Mouse (Mus musculus) neural tube, embryonic 13.5 days (tissue): ENCODE measurements at regions not wholly inside any gene's neighbourhood (a gene's known extent, or its start where the extent isn't known, plus 50 kb on each side); places are given as distances from the start of the nearest gene placed in this dataset.

ENCODE experiments used
- ATAC-seq: fragments of 200-750 bp; cut with Nextera tagmentation; 2 replicates; pipeline ENCODE4 v1.8.0; 2017; ENCODE audit warnings: low read depth, mild to moderate bottlenecking, moderate TSS enrichment, moderate library complexity
- H3K27ac ChIP-seq: fragments of 300-500 bp; sonication (generic); replicated peaks from 2 replicates; pipeline ENCODE4 v1.5.1; 2015; ENCODE audit warnings: moderate library complexity, mild to moderate bottlenecking, inconsistent platforms
- H3K27me3 ChIP-seq: fragments of 300-500 bp; sonication (generic); 2 replicates; pipeline ENCODE4 v1.6.1; 2015; ENCODE audit warnings: mild to moderate bottlenecking, inconsistent platforms
- H3K36me3 ChIP-seq: fragments of 300-500 bp; sonication (generic); 2 replicates; pipeline ENCODE4 v1.6.1; 2015; ENCODE audit warnings: mild to moderate bottlenecking, inconsistent platforms
- H3K4me1 ChIP-seq: fragments of 300-500 bp; sonication (generic); replicated peaks from 2 replicates; pipeline ENCODE4 v1.6.1; 2015; ENCODE audit warnings: inconsistent platforms
- H3K4me2 ChIP-seq: fragments of 300-500 bp; sonication (generic); 2 replicates; pipeline ENCODE4 v1.6.1; 2015; ENCODE audit warnings: inconsistent platforms, mild to moderate bottlenecking, moderate library complexity
- H3K4me3 ChIP-seq: fragments of 300-500 bp; sonication (generic); 2 replicates; pipeline ENCODE4 v1.5.1; 2015; ENCODE audit warnings: mild to moderate bottlenecking, inconsistent platforms
- H3K9ac ChIP-seq: fragments of 300-500 bp; sonication (generic); 2 replicates; pipeline ENCODE4 v1.6.1; 2015; ENCODE audit warnings: moderate library complexity, mild to moderate bottlenecking, inconsistent platforms
- H3K9me3 ChIP-seq: fragments of 300-500 bp; sonication (generic); 2 replicates; pipeline ENCODE4 v1.6.1; 2016; ENCODE audit warnings: inconsistent platforms
- WGBS: fragments of 180-500 bp; shearing (Covaris S2); methylation state at CpG from one replicate; pipeline ENCODE4 v1.1.7; 2015; 5-methylcytosine and 5-hydroxymethylcytosine counted together

DNA sequence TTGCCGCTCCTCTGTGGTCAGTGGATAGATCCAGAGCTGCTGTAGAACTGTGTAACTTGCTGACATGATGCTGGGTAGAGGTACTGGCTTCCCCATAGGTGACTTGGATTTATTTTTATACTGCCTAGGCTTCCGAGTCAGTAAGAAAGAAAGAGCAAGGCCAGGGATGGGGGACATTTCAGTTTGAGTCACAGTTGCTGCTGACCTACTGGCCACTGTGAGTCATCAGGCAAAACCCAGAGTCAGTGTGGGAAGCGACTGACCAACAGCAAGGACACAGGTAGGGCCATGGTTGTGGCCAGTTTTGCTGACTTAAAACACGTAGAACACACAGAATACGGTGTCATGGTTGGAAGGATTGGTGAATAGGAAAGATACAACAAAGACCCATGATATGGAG lies 524.5 kb downstream of the Tbc1d22a start:
- Histone ChIP-seq H3K4me2 (no peak overlapping the region), H3K9ac (no peak overlapping the region), H3K36me3 (no peaks in the 10 kb centered on the region), H3K4me3 (no peak overlapping the region), H3K27ac (no peak overlapping the region), H3K9me3 (no peaks in the 10 kb centered on the region), H3K4me1 (no peaks in the 10 kb centered on the region), H3K27me3 (no peaks in the 10 kb centered on the region)
- ATAC-seq, result no peak
- WGBS, result 89% methylated on average over 5 of the region's 5 CpGs

DNA sequence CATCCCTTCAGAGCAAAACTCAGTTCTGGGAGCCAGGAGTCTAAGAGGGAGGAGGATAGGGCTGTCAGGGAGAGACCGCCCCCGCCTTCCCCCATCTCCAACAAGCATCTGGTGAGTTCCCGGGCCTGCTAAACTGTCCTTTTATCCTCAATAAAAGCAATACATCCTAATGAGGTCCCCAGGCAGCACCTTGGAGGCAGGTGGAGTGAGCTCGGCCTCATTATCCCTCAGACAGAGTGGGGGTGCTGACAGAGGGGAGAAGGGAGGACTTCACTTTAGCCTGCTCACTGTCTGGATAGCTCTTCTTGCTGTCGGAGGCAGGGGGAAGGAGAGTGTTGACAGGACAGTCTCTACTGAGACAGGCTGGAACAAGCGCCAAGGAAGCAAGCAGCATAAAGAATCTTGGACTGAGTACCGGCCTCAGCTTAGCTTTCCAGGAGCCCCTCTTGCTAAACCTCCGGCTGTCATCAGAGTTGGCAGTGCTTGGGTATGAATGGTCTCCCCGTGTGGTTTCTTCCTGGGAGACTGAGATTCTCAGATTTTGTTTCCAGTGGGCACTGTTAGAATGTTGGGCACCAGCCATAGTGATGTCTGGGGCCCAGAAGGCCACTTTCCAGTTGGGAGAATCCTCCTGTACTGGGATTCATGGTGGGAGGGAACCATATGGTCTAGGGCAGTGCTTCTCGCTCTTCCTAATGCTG lies 537.3 kb downstream of the Tbc1d22a start:
- 58% methylated on average over 10 of the region's 10 CpGs for WGBS
- Histone ChIP-seq H3K4me3 (no peak overlapping the region), H3K27me3 (no peaks in the 10 kb centered on the region), H3K36me3 (no peaks in the 10 kb centered on the region), H3K4me2 (no peak overlapping the region), H3K27ac (no peak overlapping the region), H3K9me3 (no peaks in the 10 kb centered on the region), H3K4me1 (0 out of 2 replicates have a peak, but pooled peaks cover 7% of the 10 kb centered on the region), H3K9ac (no peak overlapping the region)
- ATAC-seq, result no peak

DNA sequence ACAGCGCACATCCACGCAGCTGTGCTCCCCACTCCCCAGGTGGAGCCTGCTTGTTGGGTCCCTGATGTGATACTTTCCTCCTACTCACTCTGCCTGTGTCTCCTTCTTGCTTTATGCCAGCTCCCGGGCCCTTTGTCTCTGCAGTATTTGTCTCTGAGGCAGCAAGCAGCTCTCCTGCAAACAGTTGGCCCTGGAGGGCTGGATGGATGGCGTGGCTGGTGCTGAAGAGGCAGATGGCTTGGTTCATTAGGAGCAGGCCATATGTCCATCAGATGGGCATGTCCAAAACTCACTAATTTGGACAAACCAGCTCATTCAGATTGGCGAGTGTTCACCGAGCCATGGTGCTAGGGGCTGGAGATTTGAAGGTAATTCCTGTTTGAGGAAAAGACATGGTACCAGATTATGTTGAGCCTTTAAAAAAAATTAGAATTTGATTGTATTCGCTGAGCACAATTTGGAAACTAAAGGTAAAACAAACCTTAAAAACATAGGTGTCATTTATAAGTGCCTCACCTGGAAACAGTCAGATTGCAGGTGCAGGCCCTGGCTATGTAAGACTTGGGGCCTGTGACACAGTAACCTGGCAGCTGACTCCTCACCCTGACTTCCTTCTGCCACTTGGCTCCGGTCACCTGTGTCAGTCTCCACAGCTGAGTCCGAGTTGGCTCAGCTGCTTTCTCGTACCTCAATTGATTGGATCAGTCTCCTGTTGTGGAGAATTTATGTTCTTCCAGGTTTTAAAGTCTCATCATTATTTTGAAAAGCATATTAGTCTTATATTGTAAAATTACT lies 549.5 kb downstream of the Tbc1d22a start:
- WGBS, result 85% methylated on average over 10 of the region's 10 CpGs
- Histone ChIP-seq H3K9me3 (no peaks in the 10 kb centered on the region), H3K36me3 (no peaks in the 10 kb centered on the region), H3K4me3 (no peak overlapping the region), H3K4me1 (no peaks in the 10 kb centered on the region), H3K27me3 (no peaks in the 10 kb centered on the region), H3K9ac (no peak overlapping the region), H3K27ac (no peak overlapping the region), H3K4me2 (no peak overlapping the region)
- ATAC-seq, result no peak

DNA sequence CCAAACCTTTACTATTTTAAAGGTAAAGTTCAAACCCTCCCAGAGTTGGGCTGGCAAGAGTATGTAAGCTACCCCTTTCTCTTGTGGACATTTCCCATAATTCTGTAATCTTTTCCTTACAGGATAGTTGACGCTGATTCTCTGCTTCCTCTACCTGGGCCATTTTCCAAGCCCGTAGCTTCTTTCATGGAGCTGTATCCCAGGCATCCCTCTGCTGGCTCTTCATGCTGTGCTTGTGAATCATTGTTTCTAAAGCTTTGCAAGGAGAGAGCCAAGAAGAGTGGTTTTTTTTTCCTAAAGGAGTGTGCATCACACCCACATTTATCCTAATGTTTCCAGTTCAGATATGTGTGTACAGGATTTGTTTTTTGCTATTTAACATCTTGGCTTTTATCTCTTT lies 553.4 kb downstream of the Tbc1d22a start:
- 77% methylated on average over 2 of the region's 2 CpGs for WGBS

DNA sequence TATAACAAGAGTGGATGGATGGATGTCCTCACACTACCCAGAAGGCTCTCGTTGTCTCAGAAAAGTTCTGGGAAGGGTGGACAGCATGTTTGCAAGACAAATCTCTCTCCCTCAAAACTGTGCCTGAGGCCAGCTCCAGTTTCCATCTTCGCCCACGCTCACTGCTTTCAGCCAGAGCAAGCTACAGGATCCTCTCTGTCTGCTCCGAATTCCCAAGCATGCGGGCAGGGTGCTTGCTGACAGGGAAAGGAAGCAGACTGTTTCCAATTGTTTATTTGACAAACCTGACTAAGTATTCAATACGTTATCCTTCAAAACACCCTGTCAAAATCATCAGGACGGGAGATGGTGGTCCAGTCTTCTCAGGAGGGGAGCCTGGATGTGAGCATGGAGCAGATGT lies 558.8 kb downstream of the Tbc1d22a start:
- no peak overlapping the region for H3K4me3 ChIP-seq
- H3K9me3 ChIP-seq, result no peaks in the 10 kb centered on the region
- H3K4me2 ChIP-seq, result no peak overlapping the region
- H3K27ac ChIP-seq, result no peak overlapping the region
- no peak for ATAC-seq
- H3K36me3 ChIP-seq, result no peaks in the 10 kb centered on the region
- H3K9ac ChIP-seq, result no peak overlapping the region
- 87% methylated on average over 7 of the region's 7 CpGs for WGBS
- H3K4me1 ChIP-seq, result peaks cover 6% of the 10 kb centered on the region; the same call in 1 of the 2 replicates
- H3K27me3 ChIP-seq, result no peaks in the 10 kb centered on the region

More for the DNA sequence above, 553.4 kb downstream of the Tbc1d22a start:
- H3K27me3 ChIP-seq, result no peaks in the 10 kb centered on the region
- no peaks in the 10 kb centered on the region for H3K36me3 ChIP-seq
- H3K4me2 ChIP-seq, result no peak overlapping the region
- ATAC-seq, result no peak
- H3K27ac ChIP-seq, result no peak overlapping the region
- H3K9ac ChIP-seq, result no peak overlapping the region
- H3K9me3 ChIP-seq, result no peaks in the 10 kb centered on the region
- no peaks in the 10 kb centered on the region for H3K4me1 ChIP-seq
- no peak overlapping the region for H3K4me3 ChIP-seq

DNA sequence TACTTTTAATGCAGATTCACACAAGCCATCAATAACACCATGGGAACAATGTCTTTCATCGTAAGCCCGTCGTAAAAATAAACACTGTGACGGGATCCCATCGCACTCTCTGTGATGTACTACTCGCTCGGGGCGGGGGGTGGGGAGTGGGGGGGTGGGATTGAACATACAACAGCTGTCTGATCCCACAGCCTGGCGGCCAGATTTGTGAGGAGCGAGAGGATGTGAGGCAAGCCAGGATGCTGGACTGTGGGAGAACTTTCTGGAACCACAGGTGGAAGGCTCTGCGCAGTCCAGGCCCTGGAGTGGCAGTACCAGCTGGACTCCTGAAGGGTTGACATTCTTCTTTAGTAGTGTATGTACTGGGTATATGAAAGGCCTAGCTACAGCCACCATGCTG lies 563.7 kb downstream of the Tbc1d22a start:
- H3K27ac ChIP-seq, result no peak overlapping the region
- H3K27me3 ChIP-seq, result no peaks in the 10 kb centered on the region
- no peak overlapping the region for H3K4me2 ChIP-seq
- H3K4me3 ChIP-seq, result no peak overlapping the region
- no peak for ATAC-seq
- peaks cover 6% of the 10 kb centered on the region; the same call in 1 of the 2 replicates for H3K4me1 ChIP-seq
- no peaks in the 10 kb centered on the region for H3K9me3 ChIP-seq
- WGBS, result 62% methylated on average over 11 of the region's 11 CpGs
- no peak overlapping the region for H3K9ac ChIP-seq
- no peaks in the 10 kb centered on the region for H3K36me3 ChIP-seq

DNA sequence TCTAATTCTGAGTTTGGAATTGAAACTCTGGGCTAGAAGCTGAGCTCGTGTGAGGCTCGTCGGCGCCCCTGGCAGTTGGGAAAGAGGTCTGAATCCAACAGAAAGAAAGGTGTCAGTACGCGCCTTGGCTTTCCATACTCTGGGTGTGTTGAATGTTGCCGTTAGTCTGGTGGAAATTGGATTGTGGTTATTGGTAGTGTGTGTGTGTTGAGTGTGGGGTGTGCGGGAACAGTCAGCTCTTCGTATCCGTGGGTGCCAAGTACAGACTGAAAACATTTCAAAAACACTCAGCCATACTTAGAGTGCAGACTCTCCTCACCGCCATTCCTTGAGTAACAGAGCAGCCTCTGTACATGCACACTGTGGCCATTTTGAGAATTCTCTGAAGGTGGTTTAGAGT lies 566.9 kb downstream of the Tbc1d22a start:
- ATAC-seq, result no peak
- 94% methylated on average over 11 of the region's 11 CpGs for WGBS

DNA sequence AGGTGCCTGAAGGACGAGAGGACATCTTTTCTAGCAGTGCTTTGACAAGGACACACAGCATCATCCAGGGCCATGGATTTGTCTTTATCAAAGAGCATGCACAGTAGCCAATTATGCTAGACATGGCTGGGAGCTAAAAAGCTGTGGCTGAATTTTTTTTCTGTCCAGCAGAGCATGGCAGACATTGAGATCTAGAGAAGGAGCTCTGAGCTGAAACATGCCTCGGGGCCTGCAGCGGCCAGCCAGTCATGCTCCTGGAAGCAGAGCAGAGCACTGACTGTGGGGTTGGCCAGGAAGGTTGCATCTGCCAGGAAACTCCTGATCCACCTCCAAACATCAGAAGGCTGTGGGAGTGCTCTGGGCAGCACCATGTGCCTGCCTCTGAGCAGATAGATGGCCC lies 580.5 kb downstream of the Tbc1d22a start:
- H3K27ac ChIP-seq, result no peak overlapping the region
- peaks cover 15% of the 10 kb centered on the region for H3K4me1 ChIP-seq
- no peak overlapping the region for H3K9ac ChIP-seq
- 74% methylated on average over 3 of the region's 3 CpGs for WGBS
- H3K27me3 ChIP-seq, result no peaks in the 10 kb centered on the region
- H3K4me3 ChIP-seq, result no peak overlapping the region
- ATAC-seq, result no peak
- H3K9me3 ChIP-seq, result no peaks in the 10 kb centered on the region
- no peaks in the 10 kb centered on the region for H3K36me3 ChIP-seq
- no peak overlapping the region for H3K4me2 ChIP-seq

More for the DNA sequence above, 566.9 kb downstream of the Tbc1d22a start:
- Histone ChIP-seq H3K36me3 (no peaks in the 10 kb centered on the region), H3K9ac (no peak overlapping the region), H3K27me3 (no peaks in the 10 kb centered on the region), H3K4me1 (peaks cover 7% of the 10 kb centered on the region; the same call in 1 of the 2 replicates), H3K4me3 (no peak overlapping the region), H3K9me3 (no peaks in the 10 kb centered on the region), H3K4me2 (no peak overlapping the region), H3K27ac (no peak overlapping the region)

DNA sequence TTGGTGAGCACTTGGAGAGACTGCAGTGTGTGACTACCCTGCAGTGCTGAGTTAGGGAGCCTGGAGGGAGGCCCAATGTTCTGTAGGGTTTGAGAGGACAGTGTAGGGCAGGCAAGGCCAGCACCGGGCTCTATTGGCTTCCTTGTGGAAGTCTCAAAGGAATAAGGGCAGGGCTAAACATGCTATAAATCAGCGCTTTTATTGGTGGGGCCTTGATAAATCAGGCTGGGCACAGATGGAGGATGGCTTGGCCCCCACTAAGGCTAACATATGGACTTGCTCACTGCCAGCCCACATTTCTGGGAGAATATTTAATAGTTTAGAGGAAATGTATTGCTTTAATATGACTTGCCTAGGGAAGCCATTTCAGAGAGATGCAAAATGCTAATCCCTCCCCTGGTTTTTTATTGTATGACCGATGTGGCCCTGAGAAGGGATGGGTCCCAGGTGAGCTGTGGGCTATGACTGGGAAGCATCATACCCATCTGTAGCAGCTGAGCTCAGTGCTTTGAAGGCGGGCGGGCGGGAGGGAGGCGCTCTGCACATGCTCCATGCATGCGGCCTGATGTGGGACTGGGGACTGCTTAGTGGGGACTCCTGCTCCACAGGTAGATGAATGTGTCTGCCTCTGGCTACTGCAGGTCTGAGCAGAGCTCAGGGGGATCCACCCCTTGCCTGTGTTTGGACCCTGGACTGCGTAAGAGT lies 584.4 kb downstream of the Tbc1d22a start:
- H3K27ac ChIP-seq, result peak overlapping the region; percentile 49; the same call in 1 of the 2 replicates
- 51% methylated on average over 9 of the region's 9 CpGs for WGBS
- no peaks in the 10 kb centered on the region for H3K27me3 ChIP-seq
- H3K9me3 ChIP-seq, result no peaks in the 10 kb centered on the region
- peak; percentile 77 for ATAC-seq
- peaks cover 15% of the 10 kb centered on the region for H3K4me1 ChIP-seq
- H3K4me2 ChIP-seq, result no peak overlapping the region
- no peaks in the 10 kb centered on the region for H3K36me3 ChIP-seq
- no peak overlapping the region for H3K4me3 ChIP-seq
- no peak overlapping the region for H3K9ac ChIP-seq

DNA sequence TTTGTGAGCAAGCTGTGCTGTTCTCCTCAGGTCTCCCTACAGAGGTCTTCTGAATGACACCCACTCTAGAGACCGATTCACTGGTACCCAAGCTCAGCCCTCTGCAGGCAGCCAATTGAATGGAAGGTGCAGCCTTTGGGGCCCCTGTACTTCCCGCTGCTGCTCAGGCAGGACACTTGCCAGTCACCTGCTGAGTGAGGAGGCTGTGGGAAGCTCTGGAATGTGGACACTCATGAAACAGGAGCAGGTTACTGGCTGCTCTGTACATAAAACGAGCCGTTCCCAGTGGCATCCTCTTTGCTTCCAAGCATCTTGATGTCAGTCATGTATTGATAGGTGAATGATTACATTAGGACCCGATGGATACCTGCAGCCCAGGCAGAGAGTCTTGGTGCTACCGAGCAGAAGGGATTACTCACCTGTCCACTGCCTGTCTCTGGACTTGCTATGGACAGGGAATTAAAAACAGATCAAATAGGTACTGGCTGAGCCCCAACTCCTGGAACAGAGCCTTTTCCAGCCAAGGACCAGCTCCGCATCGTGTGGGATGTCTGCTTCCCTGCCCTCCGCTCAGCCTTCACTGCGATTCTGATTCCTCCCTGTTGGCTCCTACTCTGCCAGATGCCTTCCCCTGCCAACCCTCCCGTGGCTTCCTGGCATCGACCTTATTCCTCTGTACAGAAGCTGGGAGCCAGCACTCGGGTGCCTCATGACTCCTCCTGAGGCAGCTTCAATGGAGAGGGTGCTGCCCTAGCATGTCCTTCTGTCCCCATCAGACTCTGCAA lies 593.2 kb downstream of the Tbc1d22a start:
- H3K4me1 ChIP-seq, result no peaks in the 10 kb centered on the region
- H3K9ac ChIP-seq, result no peak overlapping the region
- no peaks in the 10 kb centered on the region for H3K36me3 ChIP-seq
- no peaks in the 10 kb centered on the region for H3K27me3 ChIP-seq
- H3K4me2 ChIP-seq, result no peak overlapping the region
- H3K27ac ChIP-seq, result no peak overlapping the region
- H3K9me3 ChIP-seq, result no peaks in the 10 kb centered on the region
- ATAC-seq, result no peak
- 87% methylated on average over 13 of the region's 13 CpGs for WGBS
- no peak overlapping the region for H3K4me3 ChIP-seq

DNA sequence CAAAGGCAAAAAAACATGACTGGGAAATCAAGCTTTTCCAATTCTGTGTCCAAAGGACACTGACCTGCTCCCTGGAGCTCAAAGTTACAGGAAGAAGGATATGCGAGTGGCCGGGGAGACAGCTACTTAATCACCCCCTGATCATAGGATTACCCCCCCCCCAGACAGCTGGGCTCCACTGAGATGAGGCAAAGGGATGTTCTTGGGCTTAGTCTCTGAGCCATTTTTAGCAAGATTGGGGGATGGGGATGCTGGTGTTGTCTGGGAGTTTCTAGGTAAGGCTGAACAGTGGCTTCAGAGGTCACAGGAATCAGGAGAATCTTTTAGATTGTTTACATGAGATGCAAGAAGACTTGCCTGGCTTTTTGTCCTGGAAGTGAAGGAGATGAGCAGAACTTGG lies 597.6 kb downstream of the Tbc1d22a start:
- WGBS, result 85% methylated on average over 2 of the region's 2 CpGs
- Histone ChIP-seq H3K27ac (no peak overlapping the region), H3K9ac (no peak overlapping the region), H3K27me3 (no peaks in the 10 kb centered on the region), H3K36me3 (no peaks in the 10 kb centered on the region), H3K4me1 (peaks cover 8% of the 10 kb centered on the region; the same call in 1 of the 2 replicates), H3K4me3 (no peak overlapping the region), H3K9me3 (no peaks in the 10 kb centered on the region), H3K4me2 (no peak overlapping the region)
- no peak for ATAC-seq
